Mouse (Mus musculus): ENCODE results near the gene Zbtb40.

GRCm38 (mm10) chr4:136995361-136995760 lies 53.2 kb downstream of the Zbtb40 start:
- no peak for TF ChIP-seq CTCF (IDR thresholded peaks at IDR 0.05; ENCODE audit: low read depth, low read length)
- TF ChIP-seq POLR2A (IDR thresholded peaks at IDR 0.05; ENCODE audit: extremely low read depth, insufficient read depth, low read length): no peak
